Mouse (Mus musculus) monocyte, adult 2 months (primary cell): ENCODE measurements around the gene Raph1.
"Not testable (repeated sequence)": the region's sequence is repeated elsewhere in the genome, so short reads cannot be mapped to it uniquely, and the experiment has no call there.

Experiments
- DNase-seq, 2 experiments: peaks; one replicate each; pipeline ENCODE4 v3.0.0; 2022; ENCODE audit warnings: low spot score in 2 of 2, low read depth in 1 of 2

Gene Raph1

GRCm38 (mm10) chr1:60565270-60565920 lies 1.5 kb downstream of the Raph1 start:
- DNase-seq: no peak

GRCm38 (mm10) chr1:60564691-60565090 lies 2.2 kb downstream of the Raph1 start:
- no peak for DNase-seq

- no peak for DNase-seq
Measured at GRCm38 (mm10) chr1:60563021-60563420, 3.9 kb downstream of the Raph1 start.

DNA sequence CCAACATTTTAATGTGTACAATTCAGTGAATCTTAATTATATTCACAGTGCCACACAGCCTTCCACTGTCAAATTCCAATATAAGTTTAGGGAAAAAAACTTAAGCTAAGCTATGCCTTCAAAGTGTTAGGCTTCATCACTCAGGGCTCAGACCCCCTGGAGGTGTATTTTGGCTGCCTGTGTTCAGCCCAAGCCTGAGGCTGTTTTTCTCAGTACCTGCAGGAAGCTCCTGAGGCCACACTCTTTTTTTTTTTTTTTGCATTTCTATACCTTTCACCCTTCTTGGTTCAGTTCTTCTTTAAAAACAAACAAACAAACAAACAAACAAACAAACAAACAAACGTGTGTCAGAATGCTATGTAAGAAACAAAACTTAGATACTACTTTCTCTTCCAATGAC lies 23.2 kb downstream of the Raph1 start:
- no peak for DNase-seq

GRCm38 (mm10) chr1:60539272-60539671 lies 27.6 kb downstream of the Raph1 start:
- no peak for DNase-seq

DNA sequence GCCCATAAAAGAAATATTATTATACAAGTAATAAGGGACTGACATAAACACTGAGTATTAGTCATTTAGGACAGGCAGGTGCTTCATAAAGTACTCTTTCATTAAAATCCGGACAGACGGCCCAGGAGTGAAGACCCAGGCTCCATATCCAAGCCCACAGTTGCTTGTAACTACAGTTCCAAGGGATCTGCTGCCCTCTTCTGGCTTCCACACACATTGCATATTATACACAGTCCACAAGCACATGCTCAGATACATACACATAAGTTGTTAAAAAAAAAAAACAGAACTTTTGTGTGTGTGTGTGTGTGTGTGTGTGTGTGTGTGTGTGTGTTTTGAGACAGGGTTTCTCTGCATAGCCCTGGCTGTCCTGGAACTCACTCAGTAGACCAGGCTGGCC lies 32.0 kb downstream of the Raph1 start:
- DNase-seq: no peak

DNA sequence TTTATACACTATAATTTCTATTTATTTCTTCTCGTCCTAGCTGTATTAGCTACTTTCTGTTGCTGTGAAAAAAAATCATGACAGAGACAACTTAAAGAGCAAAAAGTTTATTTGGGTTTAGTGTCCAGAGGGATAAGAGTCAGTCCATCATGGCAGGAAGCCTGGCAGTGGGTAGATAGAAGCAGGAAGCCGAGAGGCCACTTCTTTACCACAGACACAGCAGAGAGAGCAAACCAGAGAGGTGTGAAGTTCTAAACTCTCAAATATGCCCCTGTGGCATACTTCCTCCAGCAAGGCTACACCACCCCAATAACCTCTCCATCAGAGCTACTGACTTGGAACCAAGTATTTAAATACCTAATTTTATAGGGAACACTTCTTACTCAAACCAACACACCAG lies 36.3 kb downstream of the Raph1 start:
- DNase-seq: no peak

DNA sequence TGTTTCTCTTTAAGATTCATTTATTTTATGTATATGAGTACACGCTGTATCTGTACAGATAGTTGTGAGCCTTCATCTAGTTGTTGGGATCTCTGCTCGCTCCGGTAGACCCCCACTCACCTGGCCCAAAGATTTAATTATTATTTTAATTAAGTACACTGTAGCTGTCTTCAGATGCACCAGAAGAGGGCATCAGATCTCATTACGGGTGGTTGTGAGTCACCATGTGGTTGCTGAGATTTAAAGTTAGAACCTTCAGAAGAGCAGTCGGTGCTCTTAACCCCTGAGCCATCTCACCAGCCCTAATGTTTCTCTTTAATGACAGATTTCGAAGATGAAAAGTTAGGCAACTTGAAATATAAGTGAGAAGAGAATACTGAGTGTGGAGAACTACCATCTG lies 36.8 kb downstream of the Raph1 start:
- DNase-seq: no peak

- DNase-seq: no peak
Measured at GRCm38 (mm10) chr1:60510584-60510983, 56.3 kb downstream of the Raph1 start.

DNA sequence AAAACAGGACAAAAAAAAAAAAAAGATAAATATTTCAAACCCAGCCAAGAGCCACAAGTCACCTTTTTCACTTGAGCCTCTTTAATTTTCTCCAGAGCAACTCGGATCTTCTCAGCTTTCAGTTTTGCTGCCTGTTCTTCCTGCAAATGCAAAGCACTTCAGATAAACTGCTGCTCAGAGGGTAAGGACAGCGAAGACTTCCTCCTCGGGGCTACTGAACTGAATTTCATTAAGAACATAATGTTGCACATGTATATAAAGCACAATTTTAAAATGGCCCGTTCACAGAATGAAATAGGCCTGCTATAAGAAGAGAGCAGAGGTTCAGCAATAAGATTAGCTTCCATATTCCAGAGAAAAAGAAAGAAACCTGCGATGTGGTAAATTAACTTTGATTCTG lies 63.4 kb downstream of the Raph1 start:
- no peak for DNase-seq

GRCm38 (mm10) chr1:60493421-60493820 lies 73.5 kb downstream of the Raph1 start:
- DNase-seq: no peak

DNA sequence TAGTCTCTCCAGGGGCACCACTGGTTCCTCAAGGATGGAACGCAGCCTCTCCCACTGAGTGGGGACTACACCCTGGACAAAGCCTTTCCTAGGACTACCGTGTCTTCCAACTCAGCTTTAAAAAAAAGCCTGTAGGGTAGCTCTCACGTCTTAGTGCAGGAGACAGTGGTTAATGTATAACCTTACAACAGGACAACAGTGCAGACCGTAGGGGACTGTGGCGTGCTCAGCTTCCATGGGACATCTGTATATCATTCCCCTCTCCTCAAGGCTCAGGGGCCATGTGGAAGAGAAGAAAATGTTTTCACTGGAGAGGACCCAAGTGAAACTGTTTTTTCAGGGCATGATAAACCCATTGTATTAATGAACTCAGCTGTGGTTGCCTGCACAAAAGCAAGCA lies 74.5 kb downstream of the Raph1 start:
- no peak for DNase-seq

DNA sequence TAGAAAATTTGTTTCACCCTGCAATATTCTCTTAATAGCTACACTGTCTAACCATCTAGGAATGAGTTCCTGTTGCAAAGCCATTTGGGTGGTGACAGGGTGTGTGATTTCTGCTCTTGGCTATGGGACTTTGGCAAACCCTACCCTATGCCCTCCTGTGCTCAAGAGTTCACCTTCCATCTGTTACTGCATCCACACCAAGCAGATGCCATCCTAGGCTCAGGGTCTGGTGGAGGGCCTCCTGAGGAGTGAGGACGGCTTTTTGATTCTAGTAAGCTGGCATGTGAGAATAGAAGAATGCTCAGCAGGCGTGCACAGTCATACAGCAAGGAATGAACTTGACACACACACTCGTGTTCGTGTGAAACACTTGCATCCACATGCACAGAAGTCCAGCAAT lies 76.4 kb downstream of the Raph1 start:
- DNase-seq: no peak

- no peak for DNase-seq
Measured at GRCm38 (mm10) chr1:60489660-60490059, 77.2 kb downstream of the Raph1 start.

DNA sequence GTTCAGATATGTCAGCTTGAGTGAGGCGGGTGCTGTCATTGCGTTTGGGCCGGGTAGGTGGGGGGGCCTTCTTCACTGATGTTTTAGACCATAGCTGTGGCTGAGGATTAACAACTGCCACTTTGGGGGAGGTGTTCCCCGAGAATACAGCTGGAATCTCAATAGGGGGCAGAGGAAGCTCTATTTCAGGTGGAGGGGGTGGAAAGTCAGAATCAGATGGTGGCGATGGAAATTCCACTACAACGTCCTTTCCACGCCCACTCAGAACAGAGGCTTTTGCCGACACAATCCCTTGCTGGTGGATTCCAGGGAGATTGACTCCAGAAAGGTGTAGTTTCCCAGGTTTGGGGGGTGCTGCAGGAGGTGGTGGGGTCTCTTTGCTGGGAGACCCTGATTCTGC lies 78.3 kb downstream of the Raph1 start:
- DNase-seq: no peak

GRCm38 (mm10) chr1:60485649-60486048 lies 81.3 kb downstream of the Raph1 start:
- DNase-seq: no peak

DNA sequence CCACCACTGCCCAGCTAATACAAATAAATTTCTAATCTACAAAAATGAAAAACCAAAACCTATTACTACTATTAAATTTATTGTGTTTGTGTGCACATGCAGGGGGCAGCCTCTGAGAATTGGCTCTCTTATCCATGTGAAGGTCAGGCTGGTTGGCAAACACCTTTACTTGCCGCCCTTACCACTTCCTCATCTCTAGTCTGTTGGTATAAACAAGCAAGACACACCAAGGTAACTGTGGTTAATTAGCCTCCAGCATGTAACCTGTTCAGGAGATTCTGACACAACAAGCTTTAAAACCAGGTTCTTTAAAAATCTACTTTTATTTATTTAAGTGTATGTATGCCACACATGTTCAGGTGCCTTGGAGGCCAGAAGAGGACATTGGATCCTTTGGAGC lies 84.0 kb downstream of the Raph1 start:
- no peak for DNase-seq

DNA sequence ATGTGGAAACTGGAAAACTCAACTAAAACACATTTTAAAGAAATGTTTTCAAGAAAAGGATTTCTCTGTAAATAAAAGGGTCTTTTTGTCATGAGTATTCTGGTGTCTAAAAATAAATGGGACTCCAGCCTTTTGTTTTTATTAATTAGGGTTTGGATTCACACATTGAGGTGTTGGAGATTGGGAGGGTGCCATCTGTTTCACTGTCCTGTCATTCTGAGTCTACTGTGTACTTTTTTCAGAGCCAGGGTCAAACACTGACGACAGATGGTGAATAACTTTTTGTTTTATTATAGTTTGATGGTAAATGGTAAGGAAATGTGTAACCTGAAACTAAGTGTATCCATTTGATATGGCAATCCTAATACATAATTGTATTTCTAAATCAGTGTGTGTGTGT lies 85.3 kb downstream of the Raph1 start:
- DNase-seq: no peak

DNA sequence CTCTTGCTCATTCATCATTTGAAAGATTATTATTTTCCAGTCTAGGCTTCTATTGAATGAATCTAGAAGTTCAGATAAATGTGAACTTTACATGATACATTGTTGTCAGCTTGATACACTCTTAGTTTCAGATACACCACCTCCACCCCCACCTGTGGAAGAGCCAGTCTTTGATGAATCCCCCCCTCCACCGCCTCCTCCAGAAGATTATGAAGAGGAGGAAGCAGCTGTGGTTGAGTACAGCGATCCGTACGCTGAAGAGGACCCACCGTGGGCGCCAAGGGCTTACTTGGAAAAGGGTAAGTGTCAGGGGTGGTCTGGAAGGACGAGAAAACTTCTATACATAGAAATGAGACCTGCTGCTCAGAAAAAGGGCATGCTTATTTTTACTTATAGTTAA lies 96.4 kb downstream of the Raph1 start:
- DNase-seq: no peak

GRCm38 (mm10) chr1:60469491-60469890 lies 97.4 kb downstream of the Raph1 start:
- DNase-seq: no peak

- DNase-seq: no peak
Measured at GRCm38 (mm10) chr1:60460623-60461022, 106.3 kb downstream of the Raph1 start.

DNA sequence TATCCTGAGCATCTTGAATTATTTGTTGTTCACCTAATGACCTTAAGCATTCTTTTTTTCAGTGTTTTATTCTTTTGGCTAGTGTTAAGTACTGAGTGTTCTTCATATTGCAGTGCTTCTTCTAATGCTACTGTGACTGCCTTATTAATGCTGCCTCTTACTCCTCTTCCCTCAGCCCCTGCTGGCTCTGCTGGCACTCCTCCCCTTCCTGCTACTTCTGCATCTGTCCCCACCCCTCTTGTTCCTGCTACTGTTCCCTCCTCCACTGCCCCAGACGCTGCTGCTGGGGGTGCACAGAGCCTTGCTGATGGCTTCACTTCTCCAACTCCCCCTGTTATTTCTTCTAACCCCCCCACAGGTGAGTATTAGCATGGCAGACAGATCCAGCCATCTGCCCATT lies 117.0 kb downstream of the Raph1 start:
- DNase-seq: no peak

DNA sequence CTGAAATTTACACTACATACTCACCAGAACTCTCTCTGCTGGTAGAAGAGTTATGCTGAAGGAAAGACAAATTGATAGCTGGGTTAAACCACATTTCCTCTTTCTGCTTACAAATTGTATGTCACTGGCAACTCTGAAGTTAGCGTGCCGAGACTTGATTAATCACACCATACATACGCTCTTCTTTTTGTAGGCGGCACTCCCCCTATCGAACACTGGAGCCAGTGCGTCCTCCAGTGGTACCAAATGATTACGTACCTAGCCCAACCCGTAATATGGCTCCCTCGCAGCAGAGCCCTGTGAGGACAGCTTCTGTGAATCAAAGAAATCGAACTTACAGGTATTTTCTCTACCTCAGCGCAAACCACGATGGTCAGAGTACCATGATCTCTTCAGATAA lies 119.8 kb downstream of the Raph1 start:
- DNase-seq: no peak

DNA sequence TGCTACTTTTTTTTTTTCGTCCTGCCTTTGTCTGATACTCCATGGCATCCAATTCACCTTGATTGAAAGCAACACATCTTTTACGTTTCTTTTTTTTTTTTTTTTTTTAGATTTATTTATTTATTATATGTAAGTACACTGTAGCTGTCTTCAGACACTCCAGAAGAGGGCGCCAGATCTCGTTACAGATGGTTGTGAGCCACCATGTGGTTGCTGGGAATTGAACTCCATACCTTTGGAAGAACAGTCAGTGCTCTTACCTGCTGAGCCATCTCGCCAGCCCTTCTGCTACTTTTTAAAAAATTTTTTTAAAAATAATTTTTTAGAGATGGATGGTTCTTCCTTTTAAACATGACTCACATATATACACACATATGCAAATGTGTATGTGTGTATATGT lies 125.5 kb downstream of the Raph1 start:
- DNase-seq: not testable (repeated sequence)
